Mouse (Mus musculus): ENCODE data around the gene 1810065E05Rik. TPM values are rescaled to one million over a fixed set of nuclear protein-coding genes. Genes with fewer than 3 reads are reported as not detected.

1810065E05Rik gene
- polyA plus RNA-seq, 1 experiment, result 4.0 TPM

GRCm38 (mm10) chr11:58462170-58462569 is 41.3 kb downstream of the 1810065E05Rik start, which contains the start of gene Olfr30:
Olfr30 (minus strand) TSS chr11:58462270.
- TF ChIP-seq CTCF (IDR thresholded peaks at IDR 0.05; ENCODE audit: control insufficient read depth, insufficient read depth, insufficient replicate concordance, low read depth, low read length) (no peak), POLR2A (IDR thresholded peaks at IDR 0.05; ENCODE audit: control insufficient read depth, low read depth, low read length) (no peak)
- Histone ChIP-seq H3K4me3 (ENCODE audit: control insufficient read depth, low read depth, low read length) (no peak within 1 kb of the TSS), H3K27me3 (ENCODE audit: control insufficient read depth, insufficient read depth, low read length) (no peaks in the 10 kb centered on the region), H3K36me3 (ENCODE audit: control insufficient read depth, insufficient read depth, low read length) (no peaks in the 10 kb centered on the region), H3K27ac (ENCODE audit: control insufficient read depth, insufficient read depth, low read depth, low read length) (no peak within 1 kb of the TSS), H3K4me1 (ENCODE audit: control insufficient read depth, insufficient read depth, low read length) (no peaks in the 10 kb centered on the region)

Other genes with a start within 250 kb of the 1810065E05Rik start
- gene Mrpl22, start 249.4 kb upstream of the 1810065E05Rik start, polyA plus RNA-seq (2012; rRNA removed), result 39.4 and 43.3 TPM in 2 replicates
- gene Igtp, start 221.6 kb upstream of the 1810065E05Rik start, polyA plus RNA-seq (2012; rRNA removed), result 0.59 and 0.61 TPM in 2 replicates
- 0.48 and 0.79 TPM in 2 replicates for gene Irgm2, start 221.5 kb upstream of the 1810065E05Rik start, polyA plus RNA-seq (2012; rRNA removed)
- 0.13 and 0.75 TPM in 2 replicates for gene 4930438A08Rik, start 146.3 kb upstream of the 1810065E05Rik start, polyA plus RNA-seq (2012; rRNA removed)
- 11.2 and 14.0 TPM in 2 replicates for gene Zfp692, start 114.0 kb upstream of the 1810065E05Rik start, polyA plus RNA-seq (2012; rRNA removed)
- gene Zfp672, start 90.8 kb upstream of the 1810065E05Rik start, polyA plus RNA-seq (2012; rRNA removed), result 43.7 and 48.9 TPM in 2 replicates
- gene Sh3bp5l, start 90.4 kb upstream of the 1810065E05Rik start, polyA plus RNA-seq (2012; rRNA removed), result 8.6 and 9.5 TPM in 2 replicates
- gene Lypd8, start 42.1 kb upstream of the 1810065E05Rik start, polyA plus RNA-seq (2012; rRNA removed), result 4.0 and 4.3 TPM in 2 replicates
- gene Gm12253, start 11.4 kb downstream of the 1810065E05Rik start, polyA plus RNA-seq (2012; rRNA removed), result not detected in 2 replicates
- gene Lypd9, start 31.8 kb downstream of the 1810065E05Rik start, polyA plus RNA-seq (2012; rRNA removed), result 218 and 223 TPM in 2 replicates
- 0.16 and 0.38 TPM in 2 replicates for gene Olfr30, start 41.2 kb downstream of the 1810065E05Rik start, polyA plus RNA-seq (2012; rRNA removed)
- gene Olfr332, start 71.4 kb downstream of the 1810065E05Rik start, polyA plus RNA-seq (2012; rRNA removed), result 0.02 TPM in 1 of 2 replicates, not detected in the other
- gene Olfr331, start 81.5 kb downstream of the 1810065E05Rik start, polyA plus RNA-seq (2012; rRNA removed), result 0.13 and 0.21 TPM in 2 replicates
- 1.1 and 1.7 TPM in 2 replicates for gene Olfr330, start 113.7 kb downstream of the 1810065E05Rik start, polyA plus RNA-seq (2012; rRNA removed)
- gene Olfr329-ps, start 125.3 kb downstream of the 1810065E05Rik start, polyA plus RNA-seq (2012; rRNA removed), result 0.26 and 0.56 TPM in 2 replicates
- not detected in 2 replicates for gene Olfr328, start 134.5 kb downstream of the 1810065E05Rik start, polyA plus RNA-seq (2012; rRNA removed)
- gene Olfr224, start 149.4 kb downstream of the 1810065E05Rik start, polyA plus RNA-seq (2012; rRNA removed), result 0.11 TPM in 1 of 2 replicates, not detected in the other
- 0.20 and 0.89 TPM in 2 replicates for gene Olfr325, start 156.6 kb downstream of the 1810065E05Rik start, polyA plus RNA-seq (2012; rRNA removed)
- not detected in 2 replicates for gene Olfr324, start 174.0 kb downstream of the 1810065E05Rik start, polyA plus RNA-seq (2012; rRNA removed)
- gene 2210407C18Rik, start 195.0 kb downstream of the 1810065E05Rik start, polyA plus RNA-seq (2012; rRNA removed), result not detected in 2 replicates
- 0.57 and 2.2 TPM in 2 replicates for gene Olfr323, start 209.4 kb downstream of the 1810065E05Rik start, polyA plus RNA-seq (2012; rRNA removed)
- gene Trim58, start 219.4 kb downstream of the 1810065E05Rik start, polyA plus RNA-seq (2012; rRNA removed), result not detected in 2 replicates
- gene Olfr322, start 237.7 kb downstream of the 1810065E05Rik start, polyA plus RNA-seq (2012; rRNA removed), result not detected in 2 replicates